Mouse (Mus musculus): ENCODE measurements around the gene Barx1.

Gene Barx1

DNA sequence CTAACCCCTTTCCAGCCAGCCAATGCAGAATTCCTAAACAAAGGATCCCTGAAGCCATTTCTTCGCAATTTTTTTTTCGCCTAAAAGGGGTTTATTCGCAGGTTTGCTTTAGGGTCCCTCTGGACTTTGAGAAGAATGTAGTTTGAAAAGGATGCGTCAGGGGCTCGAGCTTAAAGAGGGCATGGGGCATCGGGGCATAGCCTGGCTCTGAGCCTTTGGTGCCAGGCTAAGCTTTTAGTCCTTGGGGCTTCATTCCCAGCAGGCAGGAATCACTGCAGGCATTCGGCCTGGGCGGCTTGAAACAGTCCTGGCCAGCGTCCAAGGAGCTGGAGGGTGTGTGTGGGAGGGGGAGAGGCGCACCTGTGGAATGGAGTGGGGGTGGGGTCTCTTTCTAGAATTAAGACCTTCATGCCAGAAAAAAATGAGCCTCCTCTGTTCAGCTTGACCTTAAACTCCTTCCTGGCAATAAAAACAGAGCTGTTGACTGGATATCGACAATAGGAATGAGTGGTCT is 2.5 kb upstream of the Barx1 start:
- no peak for DNase-seq (ENCODE audit: low spot score)

DNA sequence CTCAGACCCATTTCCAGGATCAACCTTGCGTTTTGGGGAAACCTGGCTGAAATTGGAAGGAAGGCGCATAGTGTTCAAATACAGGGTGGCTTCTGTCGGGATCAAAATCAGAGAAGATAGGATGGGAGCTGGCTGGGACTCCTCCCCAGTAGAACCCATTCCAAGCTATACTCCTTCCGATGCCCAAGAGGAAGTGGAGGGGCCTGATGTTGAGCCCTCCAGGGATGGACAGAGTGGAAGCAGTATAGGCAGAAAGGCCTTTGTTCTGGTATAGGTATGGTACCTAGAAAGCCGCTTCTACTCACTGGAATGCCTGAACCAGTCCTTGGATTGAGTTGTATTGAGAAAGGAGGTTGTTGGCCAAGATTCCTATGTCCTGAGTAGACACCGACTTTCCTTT is 2.1 kb upstream of the Barx1 start:
- no peak for DNase-seq (ENCODE audit: low spot score)

DNA sequence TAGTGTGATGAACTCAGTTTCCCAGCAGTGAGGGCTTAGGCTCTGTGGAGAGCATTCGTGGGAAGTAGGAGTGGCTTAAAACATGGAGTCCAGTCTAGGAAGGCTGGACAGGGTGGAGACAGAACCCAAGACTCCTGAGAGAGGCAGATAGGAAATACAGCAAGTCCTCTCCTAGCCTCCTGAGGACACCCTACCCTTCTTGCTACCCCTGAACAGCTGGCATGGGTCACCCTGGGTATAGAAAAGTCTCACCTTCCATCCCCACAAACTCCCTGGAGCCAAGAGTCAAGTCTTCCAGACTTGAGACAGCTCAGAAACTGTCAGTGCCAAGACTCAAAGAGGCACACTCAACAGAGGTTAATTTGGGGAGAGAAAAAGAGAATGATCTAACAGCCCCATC is 1.2 kb upstream of the Barx1 start:
- DNase-seq (ENCODE audit: low spot score): no peak

DNA sequence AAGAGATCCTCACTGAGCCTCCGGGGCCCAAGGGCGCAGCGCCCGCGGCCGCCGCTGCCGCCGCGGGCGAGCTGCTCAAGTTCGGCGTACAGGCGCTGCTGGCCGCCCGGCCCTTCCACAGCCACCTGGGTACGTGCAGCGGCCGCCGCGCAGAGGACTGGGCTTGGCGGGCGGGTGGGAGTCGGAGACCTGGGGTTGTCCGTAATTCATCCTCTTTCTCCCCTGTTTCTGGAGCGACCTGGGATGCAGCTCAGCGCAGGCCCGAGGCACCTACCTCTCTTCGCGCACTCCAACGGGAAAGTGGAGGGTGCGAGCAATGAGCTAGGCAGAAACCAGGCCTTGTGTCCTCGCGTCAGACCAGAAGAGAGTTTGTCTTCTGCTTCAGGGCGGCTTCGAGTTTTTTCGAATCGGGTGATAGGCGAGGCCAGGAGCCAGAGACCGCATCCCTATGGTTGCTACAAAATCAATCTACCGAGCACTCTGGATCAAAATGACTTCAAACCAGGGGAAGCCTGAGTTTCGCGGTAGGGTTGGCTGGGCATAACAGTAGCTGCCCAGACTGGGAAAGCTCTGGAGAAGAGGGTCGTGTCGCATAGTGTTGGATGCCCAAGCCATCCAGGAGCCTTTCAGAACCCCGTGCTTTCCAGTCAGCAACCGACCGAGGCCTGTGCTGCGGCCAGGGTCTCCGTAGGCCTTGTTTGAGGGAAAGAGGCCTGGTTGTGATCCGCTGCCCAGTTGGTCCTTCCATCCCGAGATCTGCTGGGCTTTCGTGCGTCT is 601 bp downstream of the Barx1 start:
- DNase-seq (ENCODE audit: low spot score): no peak

DNA sequence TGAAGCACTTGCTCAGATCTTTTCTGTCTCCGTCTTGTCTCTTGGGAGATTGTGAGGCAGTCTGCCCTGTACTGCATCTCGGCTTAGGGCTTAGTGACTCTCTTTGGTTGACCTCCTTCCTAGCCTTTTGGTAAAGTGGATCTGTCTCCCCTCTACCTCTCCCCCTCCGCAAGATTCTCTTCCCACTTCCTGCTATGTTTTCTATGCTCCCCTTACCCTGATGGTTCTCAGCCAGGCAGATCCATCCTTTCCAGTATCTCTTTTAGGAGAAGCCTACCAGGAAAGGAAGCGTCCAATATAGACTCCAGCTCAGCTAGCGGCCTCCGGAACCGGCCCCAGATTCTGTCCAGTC is 1.2 kb downstream of the Barx1 start:
- DNase-seq (ENCODE audit: low spot score): no peak

DNA sequence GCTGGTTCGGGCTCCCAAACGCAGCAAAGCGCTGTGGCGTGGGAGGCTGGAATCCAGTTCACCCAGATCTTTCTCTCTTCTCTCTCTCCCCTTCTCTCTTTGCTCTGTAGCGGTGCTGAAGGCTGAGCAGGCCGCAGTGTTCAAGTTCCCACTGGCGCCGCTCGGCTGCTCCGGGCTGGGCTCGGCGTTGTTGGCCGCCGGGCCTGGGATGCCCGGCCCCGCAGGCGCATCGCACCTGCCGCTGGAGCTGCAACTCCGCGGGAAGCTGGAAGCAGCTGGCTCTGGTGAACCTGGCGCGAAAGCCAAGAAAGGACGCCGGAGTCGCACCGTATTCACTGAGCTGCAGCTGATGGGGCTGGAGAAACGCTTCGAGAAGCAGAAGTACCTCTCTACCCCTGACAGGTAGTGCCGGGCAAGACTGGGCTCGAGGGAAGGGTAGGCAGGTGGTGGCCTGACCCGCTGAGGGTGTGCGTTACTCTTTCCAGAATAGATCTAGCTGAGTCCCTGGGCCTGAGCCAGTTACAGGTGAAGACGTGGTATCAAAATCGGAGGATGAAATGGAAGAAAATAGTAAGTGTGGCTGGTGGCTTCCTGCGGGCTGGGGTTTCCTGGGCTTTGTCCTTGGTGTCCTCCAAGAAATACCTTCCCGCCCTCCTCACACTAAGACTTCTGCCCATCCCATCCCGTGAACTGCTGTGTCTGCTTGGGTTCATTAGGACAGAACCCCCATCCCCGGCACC is 2.3 kb downstream of the Barx1 start:
- DNase-seq (ENCODE audit: low spot score): no peak

DNA sequence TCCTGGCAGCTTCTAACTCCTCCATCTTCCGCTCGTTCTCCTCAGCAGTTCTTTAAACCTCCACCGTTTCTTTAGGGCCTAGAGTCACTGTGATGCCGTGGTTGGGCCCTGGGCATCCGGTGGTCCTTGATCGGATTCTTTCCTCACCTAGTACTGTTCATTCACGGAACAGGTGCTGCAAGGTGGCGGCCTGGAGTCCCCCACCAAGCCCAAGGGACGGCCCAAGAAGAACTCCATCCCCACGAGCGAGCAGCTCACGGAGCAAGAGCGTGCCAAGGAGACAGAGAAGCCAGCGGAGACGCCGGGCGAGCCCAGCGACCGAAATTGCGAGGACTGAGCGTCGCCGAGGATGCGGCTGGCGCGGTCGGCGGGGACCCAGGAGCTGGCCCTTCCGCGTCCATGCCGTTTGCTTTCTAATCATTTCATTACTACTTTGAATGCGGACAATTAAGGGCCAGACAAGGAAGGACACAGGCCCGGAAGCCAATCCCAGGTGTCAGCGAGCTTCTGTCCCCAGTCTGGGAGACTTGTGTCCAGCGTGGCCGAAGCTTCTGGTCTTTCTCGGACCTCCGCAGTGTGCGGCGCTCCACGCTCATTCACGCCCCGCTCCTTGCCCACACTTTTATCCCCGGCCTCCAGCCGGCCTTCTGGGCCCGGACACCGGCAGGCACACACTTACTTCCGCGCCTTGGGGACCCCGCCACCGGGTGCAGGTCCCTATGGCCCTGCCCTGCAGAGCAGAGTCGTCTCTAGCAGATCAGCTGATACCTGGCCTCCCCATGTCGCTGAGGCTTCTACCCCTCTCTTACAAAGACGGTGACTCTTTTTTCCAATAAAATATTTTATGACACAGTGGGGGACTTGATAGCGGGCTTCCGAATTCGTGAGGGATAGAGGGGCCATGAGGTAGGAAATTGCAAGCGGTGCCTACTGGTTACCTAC is 3.1 kb downstream of the Barx1 start:
- DNase-seq (ENCODE audit: low spot score): no peak

DNA sequence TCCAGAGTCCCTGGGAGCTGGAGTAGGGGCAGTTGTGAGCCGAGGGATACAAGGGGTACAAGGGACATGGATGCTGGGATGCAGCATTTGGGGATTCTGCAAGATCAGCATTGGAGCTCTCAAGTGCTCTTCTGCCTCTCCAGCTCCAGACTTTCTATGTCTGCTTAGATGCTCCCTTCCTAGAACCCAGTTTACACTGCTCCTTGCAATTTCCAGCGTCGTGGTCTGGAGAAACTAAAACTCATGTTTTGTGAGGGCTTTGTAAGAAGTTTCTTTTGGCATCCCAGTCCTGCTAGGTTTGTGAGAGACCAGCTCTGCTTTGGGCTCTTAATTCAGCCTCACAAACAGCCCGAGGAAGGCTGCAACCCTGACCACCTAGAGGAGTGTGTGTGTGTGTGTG is 4.7 kb downstream of the Barx1 start:
- DNase-seq (ENCODE audit: low spot score): no peak

DNA sequence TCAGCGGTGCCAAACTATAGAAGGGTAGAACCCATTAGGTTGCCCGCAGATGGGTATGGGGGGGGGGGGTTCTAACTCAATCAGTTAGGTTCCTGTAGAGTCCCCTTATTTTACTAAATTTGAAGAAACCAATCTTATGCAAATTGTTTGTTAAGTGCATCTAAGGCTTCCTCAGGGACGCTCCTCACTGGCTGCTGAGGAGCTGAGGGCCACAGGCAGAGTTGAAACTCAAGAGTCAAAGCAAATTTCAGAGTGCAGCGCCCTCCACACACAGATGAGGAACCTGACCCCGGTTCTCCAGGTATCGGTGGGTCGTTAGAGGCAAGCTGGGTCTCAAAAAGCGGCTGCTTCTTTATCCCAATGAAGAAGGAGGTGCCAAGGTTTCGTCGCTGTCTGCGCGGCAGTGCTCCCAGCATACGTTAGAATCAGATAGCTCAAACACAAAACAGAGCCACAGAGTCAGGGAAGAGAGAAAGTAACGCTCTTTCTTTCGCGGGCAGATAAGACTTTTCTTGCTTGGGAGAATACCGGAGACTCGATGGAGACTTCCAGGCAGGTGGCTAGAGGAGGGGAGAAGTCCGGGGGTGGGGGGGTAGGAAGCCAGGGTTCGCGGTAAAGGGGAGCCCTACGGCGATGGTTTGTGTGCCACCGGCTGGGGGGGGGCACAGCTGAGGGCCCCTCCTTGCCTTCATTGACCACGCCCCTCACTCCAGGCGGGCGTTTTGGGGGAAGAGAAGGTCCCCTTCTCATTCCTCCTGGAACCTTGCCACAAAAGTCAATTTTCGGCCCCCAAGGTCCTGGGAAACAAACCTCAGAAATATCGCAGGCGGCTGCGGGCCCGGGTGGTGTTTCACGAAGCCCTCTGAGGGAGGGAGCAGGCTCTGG is 5.5 kb downstream of the Barx1 start:
- DNase-seq (ENCODE audit: low spot score): no peak

DNA sequence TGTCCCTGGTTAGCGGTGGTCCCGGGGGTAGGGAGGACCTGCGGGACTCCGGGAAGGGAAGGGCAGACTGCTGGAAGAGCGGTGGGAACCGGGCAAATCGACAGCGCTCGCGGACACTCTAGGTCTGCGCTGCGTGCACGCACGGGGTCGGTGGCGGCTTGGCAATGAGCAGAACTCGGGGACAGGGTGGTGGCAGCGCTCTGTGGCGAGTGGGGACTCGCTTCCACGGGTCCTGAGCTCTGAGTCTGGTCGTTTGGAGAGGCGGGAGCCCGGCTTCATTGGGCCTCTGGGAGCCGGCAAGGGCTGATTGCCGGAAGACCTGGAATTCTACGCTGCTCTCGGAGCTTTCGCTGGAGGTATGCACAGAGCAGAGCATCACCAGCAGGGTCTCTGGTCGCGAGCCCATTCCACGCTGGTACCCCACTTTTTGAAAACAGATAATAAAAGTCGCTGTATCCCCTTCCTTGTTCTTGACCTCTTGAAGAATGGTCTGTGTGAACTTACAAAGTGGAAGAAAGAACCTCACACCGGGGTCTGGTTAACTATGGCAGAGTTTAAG is 6.3 kb downstream of the Barx1 start:
- DNase-seq (ENCODE audit: low spot score): no peak

DNA sequence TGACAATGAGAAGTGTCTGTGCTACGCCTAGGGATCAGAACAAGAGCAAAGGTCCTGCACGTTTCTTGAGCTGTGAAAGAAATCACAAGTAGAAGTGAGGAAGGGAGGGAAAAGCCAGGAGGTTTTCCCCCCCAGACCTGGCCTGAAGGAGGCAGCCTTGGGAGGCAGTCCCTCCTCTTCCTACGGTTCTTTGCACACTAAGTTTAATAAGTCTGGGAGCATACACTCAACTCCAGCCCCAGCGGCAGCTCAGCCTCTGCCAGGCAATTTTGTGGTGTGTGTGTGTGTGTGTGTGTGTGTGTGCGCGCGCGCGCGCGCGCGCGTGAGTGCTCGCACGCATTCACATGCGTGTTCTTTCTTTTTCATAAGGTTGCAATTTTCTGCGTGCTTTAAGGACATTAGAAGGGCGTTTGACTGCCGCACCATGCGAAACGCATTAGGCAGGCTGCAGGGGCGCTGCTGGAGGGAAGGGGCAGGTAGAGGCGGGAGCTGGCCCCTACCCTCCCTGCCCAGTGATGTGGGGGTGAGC is 9.6 kb downstream of the Barx1 start:
- no peak for DNase-seq (ENCODE audit: low spot score)

DNA sequence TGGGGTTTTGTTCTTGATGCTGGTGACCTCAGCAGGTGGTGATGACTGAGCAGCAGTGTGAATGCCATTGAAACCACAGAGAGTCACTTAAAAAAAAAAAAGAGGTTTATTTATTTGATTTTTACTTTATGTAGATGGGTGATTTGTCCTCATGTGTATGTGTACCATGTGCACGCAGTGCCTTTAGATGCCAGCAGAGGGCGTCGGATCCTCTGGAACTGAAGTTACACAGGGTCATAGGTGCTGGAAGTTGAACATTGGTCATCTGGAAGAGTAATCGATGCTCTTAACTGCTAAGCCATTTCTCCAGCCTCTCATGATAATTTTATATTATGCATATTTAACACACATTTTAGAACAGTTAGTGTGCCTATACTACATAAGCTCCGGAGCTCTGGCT is 11.8 kb downstream of the Barx1 start:
- no peak for DNase-seq (ENCODE audit: low spot score)

DNA sequence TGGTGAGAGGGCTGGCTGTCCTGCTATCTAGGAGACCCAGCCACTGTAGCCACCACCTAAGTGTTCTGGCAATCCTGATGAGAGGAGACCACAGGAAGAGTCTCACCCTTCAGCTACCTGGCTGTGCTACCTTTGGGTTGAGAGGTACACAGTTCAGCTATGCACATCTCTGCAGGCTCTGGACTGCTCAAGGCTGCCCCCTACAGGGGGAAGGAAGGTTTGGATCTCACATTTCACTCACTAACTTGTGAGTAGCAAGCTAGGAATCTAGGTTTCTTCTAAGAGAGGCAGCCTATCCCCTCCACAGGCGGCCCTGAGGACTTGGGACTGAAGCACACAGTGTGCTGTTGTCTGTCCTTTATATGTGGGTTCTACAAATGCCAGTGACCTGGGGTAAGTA is 16.6 kb downstream of the Barx1 start:
- peak; percentile 12 for DNase-seq (ENCODE audit: low spot score)

DNA sequence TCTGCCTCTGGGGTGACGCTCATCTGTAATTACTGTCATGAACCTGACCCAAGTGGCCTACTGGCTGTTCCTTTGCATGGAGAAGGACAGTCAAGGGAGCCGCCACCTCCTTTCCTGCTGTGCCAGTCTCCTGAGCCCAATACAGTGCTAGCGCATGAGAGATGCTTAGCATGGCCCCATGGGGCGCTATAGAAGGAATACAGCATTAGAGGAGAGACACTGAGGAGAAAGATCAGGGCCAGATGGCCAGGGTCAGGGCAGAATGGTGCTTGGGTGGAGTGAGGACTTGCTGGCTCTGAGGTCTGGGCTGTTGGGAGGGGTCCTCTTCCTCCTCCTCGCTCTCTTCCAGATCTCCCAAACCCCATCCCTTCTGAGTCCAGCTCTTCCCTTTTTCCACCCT is 23.9 kb downstream of the Barx1 start:
- DNase-seq (ENCODE audit: low spot score): no peak

DNA sequence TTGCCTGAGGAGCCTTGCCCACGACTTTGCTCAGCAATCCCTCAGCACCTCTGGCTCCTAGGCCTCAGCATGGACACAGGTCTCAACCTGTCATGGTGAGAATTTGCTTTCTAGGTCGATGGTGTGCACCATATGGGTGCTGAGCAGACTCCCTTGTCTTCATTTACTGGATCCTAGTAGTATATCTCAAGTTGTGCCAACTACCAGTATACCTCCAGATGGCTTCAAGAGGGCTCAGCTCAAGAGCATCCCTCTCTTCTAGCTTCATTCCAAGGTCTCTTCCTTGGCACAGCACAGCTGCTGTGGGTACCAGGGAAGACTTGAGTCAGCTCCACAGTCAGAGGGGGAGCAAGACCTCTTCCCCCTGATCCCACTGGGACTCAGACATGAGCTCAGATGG is 29.2 kb downstream of the Barx1 start:
- DNase-seq (ENCODE audit: low spot score): no peak

DNA sequence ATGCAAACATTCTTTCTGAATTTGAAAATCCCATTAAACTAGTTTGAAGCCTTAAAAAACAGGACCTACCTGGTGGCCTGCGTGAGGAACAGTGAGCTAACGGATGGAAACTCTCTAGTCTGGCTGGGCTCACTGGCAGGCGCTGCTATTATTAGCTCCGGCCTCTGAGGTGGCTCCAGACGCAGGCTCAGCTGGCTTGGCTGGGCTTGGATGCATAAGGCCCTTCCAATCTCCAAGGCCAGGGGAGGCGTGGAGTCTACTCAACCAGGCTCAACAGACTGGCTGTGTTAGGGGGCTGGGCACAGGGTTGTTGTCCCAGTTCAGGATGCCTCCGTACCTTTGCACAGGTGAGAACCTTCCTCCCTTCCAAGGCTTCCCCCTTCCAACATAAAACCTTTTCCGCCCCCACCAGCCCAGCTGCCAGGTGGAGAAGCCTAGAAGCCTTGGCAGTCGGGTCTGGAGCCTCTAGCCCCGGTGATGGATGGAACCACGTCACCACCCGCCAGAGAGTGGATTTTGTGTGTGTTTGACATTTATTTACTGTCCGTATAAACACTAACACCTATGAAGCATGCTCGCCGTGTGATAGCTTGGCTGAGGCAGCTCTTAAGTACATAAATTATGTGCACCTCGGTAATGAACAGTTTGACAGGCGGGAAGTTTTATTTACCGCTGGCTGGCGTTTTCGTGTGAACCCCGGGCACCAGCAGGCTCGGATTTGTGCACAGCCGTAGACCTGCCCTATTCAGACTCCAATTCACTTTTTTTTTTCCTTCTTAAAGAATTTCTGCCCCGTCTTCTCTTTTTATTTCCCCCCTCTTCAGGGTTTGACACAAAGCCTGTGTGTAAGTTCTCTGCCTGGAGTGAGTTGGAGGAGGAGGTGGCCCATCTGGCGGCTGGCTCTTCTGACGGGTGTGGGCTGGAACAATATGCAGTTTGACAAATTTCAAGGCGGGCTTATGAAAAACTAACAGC is 31.6 kb downstream of the Barx1 start:
- no peak for DNase-seq (ENCODE audit: low spot score)

DNA sequence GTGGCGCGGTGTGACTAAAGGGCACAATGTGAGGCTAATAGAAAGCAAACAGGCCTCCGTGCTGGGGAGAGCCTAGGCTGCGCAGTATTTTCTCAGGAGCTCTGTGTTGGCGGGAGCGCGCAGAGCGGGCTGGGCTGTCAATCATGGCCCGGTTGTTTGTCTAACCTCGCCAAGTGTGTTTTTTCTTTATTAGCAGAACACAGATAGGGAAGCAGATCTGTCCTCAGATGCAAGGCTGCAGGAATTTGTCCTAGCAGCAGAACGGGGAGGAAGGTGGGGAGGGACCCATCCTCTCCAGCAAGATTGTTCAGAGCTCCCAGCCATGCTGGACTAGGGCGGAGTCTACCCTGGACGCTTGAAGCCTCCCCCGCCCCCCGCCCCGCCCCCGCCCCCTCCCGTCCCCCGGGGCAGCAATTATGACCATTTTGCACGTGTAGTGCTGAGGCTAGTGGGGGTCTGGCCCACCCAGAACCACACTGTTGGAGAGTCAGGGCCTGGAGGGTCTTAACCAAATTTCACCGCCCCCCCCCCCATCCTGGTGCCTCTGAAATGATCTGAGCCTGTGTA is 43.7 kb downstream of the Barx1 start:
- no peak for DNase-seq (ENCODE audit: low spot score)

DNA sequence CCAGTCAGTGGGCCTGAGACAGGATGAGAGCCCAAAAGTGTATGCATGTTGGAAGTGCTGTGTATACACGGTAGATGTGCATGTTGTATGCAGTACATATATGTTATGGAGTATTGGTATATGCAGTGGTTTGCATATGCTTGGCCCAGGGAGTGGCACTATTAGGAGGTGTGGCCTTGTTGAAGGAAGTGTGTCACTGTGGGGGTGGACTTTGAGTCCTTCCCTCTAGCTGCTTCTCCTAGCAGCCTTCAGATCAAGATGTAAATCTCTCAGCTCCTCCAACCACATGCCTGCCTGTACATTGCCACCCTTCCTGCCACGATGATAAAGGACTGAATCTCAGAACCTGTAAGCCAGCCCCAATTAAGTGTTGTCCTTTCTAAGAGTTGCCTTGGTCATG is 49.9 kb downstream of the Barx1 start:
- no peak for DNase-seq (ENCODE audit: low spot score)

DNA sequence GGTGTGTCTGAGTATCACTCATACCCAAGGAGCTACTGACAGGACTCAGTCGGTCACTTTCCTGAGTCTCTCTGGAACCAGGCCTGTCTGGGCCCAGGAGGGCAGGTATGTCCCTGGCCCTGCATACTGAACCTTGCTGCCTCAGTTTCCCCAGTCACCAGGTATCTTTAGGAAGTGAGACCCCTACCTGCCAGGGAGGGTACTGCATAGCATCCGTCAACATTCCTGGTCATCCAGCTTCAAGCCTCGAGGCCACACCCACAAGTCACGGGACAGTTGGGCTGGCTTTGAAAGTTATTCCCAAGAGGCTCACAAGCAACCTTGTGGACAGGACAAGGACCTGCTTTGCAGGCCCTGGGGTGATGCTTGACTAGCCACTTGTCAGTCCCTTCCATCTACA is 53.3 kb downstream of the Barx1 start:
- no peak for DNase-seq (ENCODE audit: low spot score)

All from adipocyte (in vitro differentiated cells).